Mouse (Mus musculus): ENCODE measurements around the gene Gm7145.
"Not testable (repeated sequence)": the region's sequence is repeated elsewhere in the genome, so short reads cannot be mapped to it uniquely, and the experiment has no call there.

Gene Gm7145

GRCm38 (mm10) chr1:117965639-117966038, at the start of gene Gm7145:
TSS of gene Gm7145 (plus strand) at chr1:117965939.
- DNase-seq (ENCODE audit: low read depth, low spot score): no peak

GRCm38 (mm10) chr1:117927715-117928114, 38.0 kb upstream of the Gm7145 start, which contains the start of gene Gm28168:
TSS of gene Gm28168 (plus strand) at chr1:117928015.
- DNase-seq (ENCODE audit: low read depth, low spot score): not testable (repeated sequence)

- DNase-seq (ENCODE audit: low read depth, low spot score): not testable (repeated sequence)
Measured at GRCm38 (mm10) chr1:118003876-118004275, 38.1 kb downstream of the Gm7145 start.

- DNase-seq (ENCODE audit: low read depth, low spot score): not testable (repeated sequence)
Measured at GRCm38 (mm10) chr1:118012736-118013135, 47.0 kb downstream of the Gm7145 start.

All from brain, embryonic 18.5 days (tissue).